Mouse (Mus musculus) cortical plate, adult 2 months (tissue): ENCODE results near the gene Ttll3. TPM values are rescaled to one million over a fixed set of nuclear protein-coding genes. Genes with fewer than 3 reads are reported as not detected.

Experiments
- H3K27ac ChIP-seq: fragments of 200-500 bp; 2 replicates; pipeline ENCODE4 v1.5.1; 2012; ENCODE audit warnings: low read length, control low read depth, inconsistent platforms; ENCODE audit not compliant: insufficient read depth
- H3K4me1 ChIP-seq: fragments of 200-500 bp; 2 replicates; pipeline ENCODE4 v1.6.1; 2011; ENCODE audit warnings: low read length; ENCODE audit not compliant: control insufficient read depth, insufficient read depth
- H3K4me3 ChIP-seq: fragments of 200-500 bp; 2 replicates; pipeline ENCODE4 v1.5.1; 2011; ENCODE audit warnings: mild to moderate bottlenecking, low read length, control low read depth; ENCODE audit not compliant: insufficient read depth
- CTCF ChIP-seq: fragments of 200-500 bp; IDR thresholded peaks from 2 replicates; pipeline ENCODE4 v1.5.1; 2011; ENCODE audit warnings: mild to moderate bottlenecking, control low read depth, low read length; ENCODE audit not compliant: insufficient read depth; ENCODE audit errors: extremely low read depth
- POLR2A ChIP-seq: fragments of 200-500 bp; IDR thresholded peaks from 2 replicates; pipeline ENCODE4 v1.6.1; 2011; ENCODE audit warnings: mild to moderate bottlenecking, low read length, control low read depth; ENCODE audit not compliant: insufficient read depth; ENCODE audit errors: extremely low read depth
- polyA plus RNA-seq: library from polyadenylated mRNA; depleted of rRNA; stranded (reverse); fragments of >200 nt; gene quantifications from 2 replicates; pipeline ENCODE4 v1.2.3, GENCODE M21; 2012

Gene Ttll3
- polyA plus RNA-seq, 1 experiment, result 26.0 TPM

- Histone ChIP-seq H3K4me1 (peaks cover 6% of the 10 kb centered on the region), H3K4me3 (peak within 1 kb of the TSS; percentile 84), H3K27ac (peak within 1 kb of the TSS; percentile 99)
- TF ChIP-seq POLR2A (peak; percentile 70), CTCF (no peak)
Measured at GRCm38 (mm10) chr6:113377496-113378385, 11.3 kb upstream of the Ttll3 start, which contains the start of the genes Tada3 and Arpc4. Gene Tada3 (minus strand): TSS chr6:113377883. Gene Arpc4 (plus strand): TSS chr6:113378115.

GRCm38 (mm10) chr6:113379246-113379645, 9.8 kb upstream of the Ttll3 start:
- TF ChIP-seq POLR2A, result no peak
- TF ChIP-seq CTCF, result no peak
- Histone ChIP-seq H3K27ac (no peak overlapping the region), H3K4me3 (peak overlapping the region; percentile 84; the same call in 1 of the 2 replicates), H3K4me1 (peaks cover 6% of the 10 kb centered on the region)

GRCm38 (mm10) chr6:113380480-113380879, 8.6 kb upstream of the Ttll3 start:
- H3K27ac ChIP-seq, result no peak overlapping the region
- H3K4me3 ChIP-seq, result no peak overlapping the region
- TF ChIP-seq CTCF (no peak), POLR2A (no peak)
- H3K4me1 ChIP-seq, result peaks cover 6% of the 10 kb centered on the region

- no peak for TF ChIP-seq CTCF
- no peak for TF ChIP-seq POLR2A
- Histone ChIP-seq H3K4me3 (no peak overlapping the region), H3K4me1 (no peaks in the 10 kb centered on the region; the same call in 1 of the 2 replicates), H3K27ac (peak overlapping the region; percentile 50)
Measured at GRCm38 (mm10) chr6:113384351-113384927, 4.6 kb upstream of the Ttll3 start.

GRCm38 (mm10) chr6:113385160-113385714, 3.8 kb upstream of the Ttll3 start:
- TF ChIP-seq CTCF (no peak), POLR2A (no peak)
- Histone ChIP-seq H3K27ac (no peak overlapping the region), H3K4me3 (no peak overlapping the region), H3K4me1 (no peaks in the 10 kb centered on the region)

GRCm38 (mm10) chr6:113386025-113386424, 3.0 kb upstream of the Ttll3 start:
- no peak overlapping the region for H3K27ac ChIP-seq
- TF ChIP-seq CTCF (no peak), POLR2A (no peak)
- H3K4me3 ChIP-seq, result no peak overlapping the region
- no peaks in the 10 kb centered on the region for H3K4me1 ChIP-seq

- Histone ChIP-seq H3K27ac (no peak overlapping the region), H3K4me3 (no peak overlapping the region), H3K4me1 (no peaks in the 10 kb centered on the region)
- TF ChIP-seq CTCF (no peak), POLR2A (no peak)
Measured at GRCm38 (mm10) chr6:113390715-113391114, 1.7 kb downstream of the Ttll3 start.

GRCm38 (mm10) chr6:113392015-113392386, 2.9 kb downstream of the Ttll3 start:
- TF ChIP-seq POLR2A (no peak), CTCF (no peak)
- Histone ChIP-seq H3K4me3 (0 out of 2 replicates have a peak overlapping the region, but pooled peaks have one; percentile 6), H3K4me1 (no peaks in the 10 kb centered on the region), H3K27ac (no peak overlapping the region)

- no peaks in the 10 kb centered on the region for H3K4me1 ChIP-seq
- TF ChIP-seq POLR2A, result no peak
- TF ChIP-seq CTCF, result no peak
- no peak overlapping the region for H3K27ac ChIP-seq
- peak overlapping the region; percentile 6 for H3K4me3 ChIP-seq
Measured at GRCm38 (mm10) chr6:113392387-113393071, 3.5 kb downstream of the Ttll3 start.
